Mouse (Mus musculus) MEL (cell line): ENCODE measurements at regions not wholly inside any gene's neighbourhood (a gene's known extent, or its start where the extent isn't known, plus 50 kb on each side); places are given as distances from the start of the nearest gene placed in this dataset.

Source experiments
- CTCF ChIP-seq, 3 experiments: IDR thresholded peaks in 2 of 3; conservative IDR thresholded peaks in 1 of 3; 2 replicates each; pipeline ENCODE4 v1.5.1; 2011 to 2012; ENCODE audit warnings: low read length in 3 of 3, low read depth in 2 of 3, mild to moderate bottlenecking in 2 of 3, improper control_type of control experiment in 1 of 3, inconsistent platforms in 1 of 3, mixed read lengths in 1 of 3, moderate library complexity in 1 of 3; ENCODE audit not compliant: control insufficient read depth in 1 of 3, insufficient read depth in 1 of 3, poor library complexity in 1 of 3, severe bottlenecking in 1 of 3
- MAZ ChIP-seq: IDR thresholded peaks from 2 replicates; pipeline ENCODE4 v1.6.1; 2012; ENCODE audit warnings: low read depth, mild to moderate bottlenecking, inconsistent platforms, low read length, improper control_type of control experiment
- USF1 ChIP-seq: IDR thresholded peaks from 2 replicates; pipeline ENCODE4 v1.6.1; 2014; ENCODE audit warnings: low read depth, mild to moderate bottlenecking, inconsistent platforms, low read length, improper control_type of control experiment, moderate library complexity

DNA sequence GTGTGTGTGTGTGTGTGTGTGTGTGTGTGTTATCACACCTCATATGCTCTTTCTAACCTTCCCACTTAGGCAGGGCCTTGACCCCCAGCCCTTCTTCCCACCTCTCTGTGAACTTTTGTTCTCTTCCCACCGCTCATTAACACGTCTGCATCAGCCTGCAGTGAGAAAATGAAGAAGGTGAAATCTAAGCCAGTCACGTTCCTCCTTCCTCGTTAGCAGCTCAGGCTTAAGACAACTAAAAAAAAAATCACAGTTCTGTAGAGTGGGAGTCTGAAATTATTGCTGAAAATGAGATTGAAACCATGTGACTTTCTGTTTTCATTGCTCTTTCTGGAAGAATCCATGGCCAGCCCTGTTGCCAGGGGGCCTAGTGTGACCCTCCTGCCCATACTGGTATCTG, 420.7 kb downstream of the Pdcd6ip start:
- no peak for TF ChIP-seq MAZ
- TF ChIP-seq USF1: no peak
- TF ChIP-seq CTCF (IDR thresholded peaks at IDR 0.05 in 2 of 3, conservative IDR thresholded peaks at IDR 0.05 in 1 of 3; ENCODE audit: control insufficient read depth in 1 of 3, insufficient read depth in 1 of 3, low read depth in 2 of 3, low read length in 3 of 3, poor library complexity in 1 of 3, severe bottlenecking in 1 of 3): no peak
